Mouse (Mus musculus) lung, adult 18-20 months (tissue): ENCODE data around the gene Ppm1f.
"Not testable (repeated sequence)": the region's sequence is repeated elsewhere in the genome, so short reads cannot be mapped to it uniquely, and the experiment has no call there.

Experiments used
- DNase-seq, 2 experiments: peaks; one replicate each; pipeline ENCODE4 v3.0.0; 2022; ENCODE audit warnings: mixed read lengths in 2 of 2

Gene Ppm1f

DNA sequence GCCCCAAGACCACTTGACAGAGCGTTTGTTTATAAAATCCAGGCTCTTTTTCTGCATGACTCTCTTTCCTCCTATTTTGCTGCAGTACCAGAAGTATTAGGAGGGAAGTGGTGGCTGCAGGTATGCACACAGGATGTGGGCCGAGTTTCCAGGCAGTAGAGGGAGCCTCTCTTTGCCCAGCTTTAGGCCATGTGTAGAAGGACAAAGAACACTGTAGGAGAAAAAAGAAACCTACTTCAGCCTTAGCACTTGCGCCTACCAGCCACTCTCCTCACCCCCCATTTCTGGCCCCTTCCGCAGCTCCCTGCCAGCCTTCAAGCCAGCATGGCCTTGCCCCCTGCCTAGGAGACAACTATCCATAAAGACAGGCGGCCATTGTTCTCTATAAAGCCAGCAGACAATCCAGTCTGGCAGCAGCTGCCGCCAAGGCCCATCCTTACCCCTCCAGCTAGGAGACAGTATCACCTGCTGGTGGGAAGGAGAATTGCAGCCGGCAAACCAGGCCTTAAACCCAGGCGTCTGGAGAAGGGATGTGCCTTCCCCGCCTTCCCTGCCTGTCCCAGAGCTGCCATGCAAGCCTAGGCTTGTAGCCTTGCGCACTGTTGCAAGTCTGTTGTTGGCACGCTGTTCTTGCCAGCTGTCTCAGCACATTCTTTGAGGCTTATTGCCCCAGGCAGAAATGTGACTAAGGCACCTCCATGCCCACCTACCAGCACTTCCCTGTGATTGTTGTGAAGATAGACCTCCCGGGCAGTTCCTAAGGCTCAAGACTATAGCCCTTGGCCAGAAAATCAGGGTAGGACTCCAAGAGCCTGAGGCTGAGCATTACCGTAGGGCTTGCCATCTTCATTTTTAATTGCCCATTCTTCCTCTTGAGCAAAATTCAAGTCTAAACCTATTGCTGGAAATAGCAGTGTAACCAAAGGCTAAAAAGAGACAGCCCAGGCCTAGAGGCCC is 15.7 kb downstream of the Ppm1f start:
- peak; percentile 80 to 85 for DNase-seq

DNA sequence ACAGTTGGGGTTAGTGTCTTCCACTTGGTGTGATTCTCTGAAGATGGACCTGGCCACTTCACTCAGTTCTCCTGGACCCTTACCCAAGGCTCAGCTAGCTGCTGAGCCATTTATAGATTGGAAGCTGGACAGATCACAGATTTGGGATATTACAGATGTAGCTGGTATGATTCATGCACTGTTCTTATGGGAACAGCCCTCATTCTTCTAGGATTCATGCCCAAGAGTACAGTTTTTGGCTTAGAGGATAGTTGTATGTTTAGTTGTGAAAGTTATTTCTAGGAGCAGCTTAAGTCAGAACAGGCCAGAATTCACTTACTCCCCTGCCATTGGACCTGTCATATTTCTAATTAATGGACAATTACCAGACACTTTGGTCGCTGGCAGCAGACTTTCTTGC is 17.2 kb downstream of the Ppm1f start:
- DNase-seq = no peak

DNA sequence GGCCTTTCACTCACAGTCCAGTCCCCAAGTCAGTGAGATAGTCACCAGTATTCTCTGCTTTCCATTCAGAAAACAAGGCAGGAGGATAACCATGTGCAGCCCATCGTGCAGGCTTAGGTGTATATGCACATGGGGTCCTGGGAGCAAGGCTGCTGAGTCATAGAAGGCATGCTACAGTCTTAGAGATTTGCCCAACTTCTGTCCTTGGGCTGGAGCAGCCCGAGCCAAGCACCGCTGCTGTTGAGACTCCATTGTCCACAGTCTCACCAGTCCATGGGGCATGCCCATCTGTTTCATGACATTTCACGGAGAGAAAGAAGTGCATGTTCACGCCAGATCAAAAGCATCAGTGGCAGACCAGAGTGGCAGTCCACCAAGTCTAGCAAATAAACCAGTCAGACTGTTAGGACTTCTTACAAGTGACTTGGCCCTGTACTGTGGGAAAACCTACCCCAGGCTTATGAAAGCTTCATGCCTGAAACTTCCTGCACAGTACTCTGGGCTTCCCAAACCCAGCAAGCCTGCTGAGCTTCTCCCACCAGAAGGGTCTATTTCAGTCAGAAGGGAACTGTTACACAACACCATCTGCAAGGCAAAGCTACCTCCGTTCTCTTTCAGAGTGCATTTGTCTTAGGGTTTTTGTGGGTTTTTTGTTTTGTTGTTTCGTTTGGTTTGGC is 22.3 kb downstream of the Ppm1f start:
- no peak for DNase-seq

DNA sequence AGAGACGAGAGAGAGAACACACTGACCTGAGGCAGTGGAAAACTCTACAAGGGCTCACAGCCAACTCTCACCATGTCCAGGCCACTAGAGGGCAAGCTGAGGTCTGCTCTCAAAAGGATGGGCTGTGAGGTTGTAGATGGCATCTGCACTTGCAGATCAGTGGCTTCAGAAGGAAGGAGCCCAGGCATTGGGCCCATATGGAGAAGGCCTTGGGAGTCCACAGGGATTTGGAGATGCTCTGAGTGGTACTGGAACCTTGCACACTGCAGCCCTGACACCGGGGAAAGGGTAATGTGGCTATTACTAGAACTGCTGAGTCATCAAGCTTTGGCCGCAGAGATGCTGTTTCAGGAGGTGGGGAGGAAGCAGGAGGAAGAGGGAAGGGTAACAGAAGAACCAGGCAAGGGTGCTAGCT is 24.8 kb downstream of the Ppm1f start:
- DNase-seq = peak; percentile 31 to 47

DNA sequence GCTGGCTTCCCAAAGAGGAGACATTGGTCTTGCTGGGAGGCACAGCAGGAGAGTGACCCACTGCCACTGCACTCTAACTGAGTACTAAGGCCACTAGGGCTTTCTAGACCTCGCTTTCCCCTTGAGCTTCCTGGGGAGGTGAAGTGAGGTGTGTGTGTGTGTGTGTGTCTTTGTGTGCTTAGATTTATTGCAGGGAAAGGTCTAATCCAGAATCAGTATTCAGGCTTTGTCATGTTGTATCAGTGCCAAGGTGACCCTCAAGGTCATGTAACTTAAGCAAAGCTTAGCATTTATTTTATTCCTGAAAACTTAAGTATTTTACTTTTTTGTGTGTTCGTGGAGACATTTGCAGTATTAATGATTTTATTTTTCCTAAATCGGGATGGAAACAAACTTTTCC is 28.2 kb downstream of the Ppm1f start:
- DNase-seq = no peak

DNA sequence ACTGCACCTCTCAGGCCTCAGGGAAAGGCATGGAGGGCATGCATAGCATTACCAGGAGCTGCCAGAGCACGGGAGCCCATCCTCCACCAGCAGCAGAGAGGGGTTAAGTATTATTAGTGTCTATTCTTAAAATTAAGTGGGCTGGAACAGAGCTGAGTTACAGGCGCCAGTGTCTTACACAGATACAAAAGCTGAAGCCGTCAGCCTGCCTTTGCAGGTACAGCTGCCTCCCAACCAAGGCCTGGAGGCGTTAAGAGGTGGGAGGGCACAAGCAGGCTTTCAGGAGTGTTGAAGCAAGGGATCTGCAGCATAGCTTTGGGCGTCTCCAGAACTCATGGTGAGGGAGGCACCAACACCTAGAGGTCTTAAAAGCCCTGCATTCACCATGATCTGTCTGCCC is 30.3 kb downstream of the Ppm1f start:
- no peak for DNase-seq

DNA sequence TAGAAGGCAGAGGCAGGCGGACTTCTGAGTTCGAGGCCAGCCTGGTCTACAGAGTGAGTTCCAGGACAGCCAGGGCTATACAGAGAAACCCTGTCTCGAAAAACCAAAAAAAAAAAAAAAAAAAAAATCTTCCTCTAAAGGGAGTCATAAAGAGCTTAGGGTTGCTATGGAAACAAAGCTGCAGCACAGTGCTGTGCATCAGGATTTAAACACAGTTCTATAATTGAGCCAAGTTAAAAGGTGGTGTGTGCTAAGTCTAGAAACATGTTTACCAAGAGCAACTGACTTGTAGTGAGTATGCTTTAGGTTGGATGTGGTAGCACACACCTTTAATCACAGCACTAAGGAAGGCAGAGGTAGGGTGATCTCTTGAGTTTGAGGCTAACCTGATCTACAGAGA is 32.6 kb downstream of the Ppm1f start:
- not testable (repeated sequence) for DNase-seq

DNA sequence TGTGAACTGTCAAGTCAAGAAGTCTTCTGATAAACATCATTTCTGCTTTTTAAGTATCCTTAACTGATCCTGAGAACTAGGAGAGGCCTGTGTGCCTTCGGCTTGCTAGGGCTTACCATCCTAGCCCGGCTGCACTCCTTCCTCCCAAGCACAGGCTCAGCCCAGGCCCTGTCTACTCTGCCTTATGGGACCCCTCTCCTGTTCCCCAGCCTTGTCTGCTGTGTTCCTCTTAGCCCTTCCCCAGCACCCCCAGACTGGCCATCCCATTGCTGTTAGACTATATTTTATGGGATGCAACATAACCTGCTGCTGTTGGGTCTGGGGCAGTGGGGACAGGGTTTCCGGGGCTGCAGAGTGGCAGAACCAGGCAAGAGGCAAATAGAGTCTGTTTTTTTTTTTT is 34.1 kb downstream of the Ppm1f start:
- DNase-seq = no peak

DNA sequence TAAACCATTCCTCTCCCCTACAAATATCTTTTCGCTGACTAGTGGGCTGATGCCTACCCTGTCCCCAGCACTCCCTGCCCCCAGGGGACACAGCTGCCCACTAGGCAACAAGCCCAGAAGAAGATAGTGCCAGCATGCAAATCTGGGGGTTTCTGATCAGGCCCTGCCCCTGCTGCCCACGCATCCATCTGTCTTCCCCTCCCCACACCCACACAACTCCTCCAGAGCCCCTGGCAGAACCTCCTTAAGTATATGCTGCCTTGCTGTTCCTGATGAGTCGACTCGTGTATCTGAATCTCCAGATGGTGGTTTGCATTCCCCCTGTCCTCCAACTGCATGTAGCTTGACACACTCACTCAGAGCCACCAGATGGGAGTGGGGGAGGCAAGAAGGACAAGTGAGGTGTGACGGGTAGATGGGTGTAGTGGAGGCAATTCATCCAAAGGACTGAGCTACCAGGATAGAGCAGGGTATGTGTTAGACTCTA is 34.6 kb downstream of the Ppm1f start:
- DNase-seq = no peak

DNA sequence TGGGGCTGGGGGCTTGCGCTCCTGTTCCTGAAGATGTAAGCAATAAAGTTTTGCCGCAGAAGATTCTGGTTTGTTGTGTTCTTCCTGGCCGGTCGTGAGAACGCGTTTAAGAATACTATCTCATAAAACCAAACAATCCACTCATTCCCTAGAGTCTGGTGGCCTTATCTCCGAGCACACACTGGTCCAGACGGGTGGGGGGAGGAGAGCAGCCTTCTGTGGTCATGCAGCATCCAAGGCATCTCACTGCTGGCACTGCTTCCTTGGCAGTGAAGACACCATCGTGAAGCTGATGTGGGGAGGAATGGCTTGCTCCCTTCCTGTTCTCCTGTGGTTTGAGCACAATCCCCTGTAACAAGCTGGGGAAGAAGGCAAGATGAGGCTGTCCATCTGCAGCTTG is 43.3 kb downstream of the Ppm1f start:
- no peak for DNase-seq

DNA sequence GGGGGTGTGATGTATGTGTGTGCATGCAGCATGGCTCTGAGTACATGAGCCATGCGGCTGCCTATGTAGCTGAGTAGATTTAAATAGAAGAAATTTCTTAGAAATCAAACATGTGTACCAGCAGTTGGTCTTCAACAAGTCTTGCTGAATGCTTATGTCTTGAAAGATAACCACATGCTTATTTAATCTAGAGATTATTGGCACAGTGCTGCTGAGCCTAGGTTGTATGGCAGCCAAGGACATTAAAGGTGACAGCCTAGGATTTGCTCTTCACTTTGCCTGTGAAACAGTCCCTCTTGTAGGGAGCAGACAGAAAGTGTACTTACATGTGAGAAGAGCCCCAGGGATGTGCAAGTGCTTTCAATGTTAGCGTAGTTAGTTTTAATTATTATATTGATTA is 44.8 kb downstream of the Ppm1f start:
- DNase-seq = no peak

DNA sequence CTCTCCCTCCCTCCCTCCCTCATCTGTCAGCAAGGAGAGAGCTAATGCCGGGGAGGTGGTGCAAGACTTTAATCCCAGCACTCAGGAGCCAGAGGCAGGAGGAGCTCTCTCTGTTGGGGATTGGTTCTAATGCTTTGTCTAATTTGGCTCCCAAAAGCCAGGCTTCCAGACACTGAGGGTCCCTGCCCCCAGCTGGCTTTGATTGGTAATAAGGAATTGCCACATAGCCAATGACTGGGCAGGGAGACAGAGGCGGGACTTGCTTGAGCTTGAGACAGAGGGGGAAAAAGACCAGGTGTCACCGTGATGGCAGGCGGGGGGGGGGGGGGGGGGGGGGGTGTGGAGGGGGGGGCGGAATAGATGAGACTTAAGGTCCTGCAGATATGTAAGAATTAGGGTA is 62.3 kb downstream of the Ppm1f start:
- no peak for DNase-seq

DNA sequence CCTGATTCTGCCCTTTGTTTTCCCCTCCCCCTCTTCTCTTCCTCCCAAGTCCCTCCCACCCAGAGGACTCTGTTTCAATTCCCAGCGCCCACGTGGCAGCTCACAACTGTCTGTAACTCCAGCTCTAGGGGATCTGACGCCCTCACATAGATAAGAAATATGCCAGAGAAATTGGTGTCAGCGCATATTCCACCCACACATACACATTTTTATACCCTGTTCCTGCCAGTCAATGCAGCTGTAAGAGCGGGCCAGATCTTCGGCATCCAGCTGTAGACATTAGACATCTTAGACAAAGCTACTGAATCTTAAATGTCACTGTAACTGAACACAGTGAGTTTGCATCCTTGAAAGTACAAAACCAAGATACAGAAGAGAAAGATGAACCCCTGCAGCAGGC is 63.6 kb downstream of the Ppm1f start:
- DNase-seq = no peak

DNA sequence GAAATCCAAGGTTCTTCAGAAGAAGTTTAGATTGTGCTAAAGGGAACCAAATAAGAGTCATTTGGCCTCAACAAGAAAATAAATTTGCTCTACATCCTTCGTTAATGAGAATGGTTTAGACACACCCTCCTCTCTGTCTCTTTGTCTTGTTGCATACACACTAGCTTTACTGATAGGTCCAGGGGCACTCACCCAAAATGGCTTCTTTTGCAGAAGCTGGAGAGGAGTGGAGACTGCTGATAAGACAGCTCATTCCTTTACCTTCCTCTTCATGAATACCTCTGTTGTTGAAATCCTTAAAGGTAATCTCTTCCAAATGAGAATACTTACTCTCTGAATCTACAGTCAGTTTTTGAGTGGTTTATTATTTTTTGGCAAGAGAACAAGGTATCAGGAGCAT is 68.9 kb downstream of the Ppm1f start:
- no peak for DNase-seq

DNA sequence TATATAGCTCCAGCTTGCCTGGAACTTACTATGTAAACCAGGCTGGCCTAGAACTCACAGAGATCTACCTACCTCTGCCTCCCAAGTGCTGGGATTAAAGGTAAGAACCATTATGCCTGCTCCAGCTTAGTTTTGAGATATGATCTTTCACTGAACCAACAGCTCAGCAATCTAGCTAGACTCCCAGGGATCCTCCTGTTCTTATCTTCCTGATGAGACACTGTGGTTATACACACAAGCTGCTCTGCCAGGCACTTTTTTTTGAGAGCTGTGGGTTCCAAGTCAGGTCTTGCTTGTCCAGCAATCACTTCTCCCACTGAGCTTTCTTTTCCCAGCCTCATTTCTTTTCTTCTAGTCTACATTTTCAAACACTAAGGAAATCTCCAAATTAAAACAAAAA is 70.0 kb downstream of the Ppm1f start:
- DNase-seq = no peak
